Mouse (Mus musculus) heart, embryonic 10.5 days (tissue): ENCODE measurements around the gene Tubg1. TPM values are rescaled to one million over a fixed set of nuclear protein-coding genes. Genes with fewer than 3 reads are reported as not detected.

Experiments
- DNase-seq: peaks from one replicate; pipeline ENCODE4 v3.0.0-alpha.2; 2017; ENCODE audit warnings: low spot score
- H3K27ac ChIP-seq: fragments of 300-500 bp; sonication (generic); 2 replicates; pipeline ENCODE4 v1.5.1; 2016; ENCODE audit warnings: mild to moderate bottlenecking
- H3K27me3 ChIP-seq: fragments of 300-500 bp; sonication (generic); 2 replicates; pipeline ENCODE4 v1.6.1; 2016; ENCODE audit warnings: mild to moderate bottlenecking; ENCODE audit not compliant: poor library complexity, insufficient read depth, severe bottlenecking
- H3K36me3 ChIP-seq: fragments of 300-500 bp; sonication (generic); 2 replicates; pipeline ENCODE4 v1.6.1; 2016; ENCODE audit warnings: mild to moderate bottlenecking, moderate library complexity
- H3K4me1 ChIP-seq: fragments of 300-500 bp; sonication (generic); 2 replicates; pipeline ENCODE4 v1.6.1; 2016; ENCODE audit warnings: mild to moderate bottlenecking
- H3K4me3 ChIP-seq: fragments of 300-500 bp; sonication (generic); 2 replicates; pipeline ENCODE4 v1.5.1; 2016; ENCODE audit warnings: mild to moderate bottlenecking, moderate library complexity
- H3K9me3 ChIP-seq: fragments of 300-500 bp; sonication (generic); 2 replicates; pipeline ENCODE4 v1.6.1; 2016; ENCODE audit warnings: mild to moderate bottlenecking, moderate library complexity
- WGBS: fragments of 180-500 bp; shearing (Covaris S2); methylation state at CpG from one replicate; pipeline ENCODE4 v1.1.7; 2016; 5-methylcytosine and 5-hydroxymethylcytosine counted together
- polyA plus RNA-seq: library from polyadenylated mRNA; unstranded; fragments of >200 nt; fragmentation: Nextera tagmentation; extraction: Ambion mirVana; gene quantifications from 2 replicates; pipeline ENCODE4 v1.2.1, GENCODE M21; 2016

The Tubg1 gene
- polyA plus RNA-seq, 1 experiment from 2014 or later, result 110 TPM

DNA sequence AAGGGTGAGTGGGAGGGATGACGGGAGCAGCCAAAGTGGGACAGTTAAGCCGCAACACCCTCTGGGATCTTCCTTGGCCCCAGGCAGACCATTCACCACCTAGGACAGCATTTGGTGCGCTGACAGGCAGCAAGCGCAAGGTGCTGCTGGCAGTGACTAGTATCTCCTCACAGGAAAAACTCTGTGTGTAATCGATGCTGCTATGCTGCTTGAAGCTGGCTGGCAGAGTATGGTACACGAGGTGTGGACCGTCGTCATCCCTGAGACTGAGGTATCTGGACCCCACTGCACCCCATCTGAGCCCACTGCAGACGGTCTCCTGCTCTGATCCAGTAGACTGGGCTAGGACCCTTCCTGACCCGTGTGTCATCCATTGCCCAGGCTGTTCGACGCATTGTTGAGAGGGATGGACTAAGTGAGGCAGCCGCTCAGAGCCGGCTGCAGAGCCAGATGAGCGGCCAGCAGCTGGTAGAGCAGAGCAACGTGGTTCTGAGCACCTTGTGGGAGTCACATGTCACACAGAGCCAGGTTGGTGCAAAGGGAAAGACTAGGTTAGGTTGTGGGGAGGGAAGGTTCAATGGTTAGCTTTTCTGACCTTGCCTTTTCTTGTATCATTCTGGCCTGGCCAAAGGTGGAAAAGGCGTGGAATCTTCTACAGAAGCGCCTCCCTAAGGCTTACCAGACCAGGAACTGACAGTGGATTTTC, 34.0 kb upstream of the Tubg1 start:
- WGBS, result 91% methylated on average over 18 of the region's 18 CpGs
- H3K9me3 ChIP-seq, result no peaks in the 10 kb centered on the region
- H3K4me1 ChIP-seq, result peaks cover 60% of the 10 kb centered on the region
- peaks cover 37% of the 10 kb centered on the region for H3K36me3 ChIP-seq
- no peak overlapping the region for H3K4me3 ChIP-seq
- peak overlapping the region; percentile 92; the same call in 1 of the 2 replicates for H3K27ac ChIP-seq
- no peak for DNase-seq
- H3K27me3 ChIP-seq, result peaks cover 9% of the 10 kb centered on the region

DNA sequence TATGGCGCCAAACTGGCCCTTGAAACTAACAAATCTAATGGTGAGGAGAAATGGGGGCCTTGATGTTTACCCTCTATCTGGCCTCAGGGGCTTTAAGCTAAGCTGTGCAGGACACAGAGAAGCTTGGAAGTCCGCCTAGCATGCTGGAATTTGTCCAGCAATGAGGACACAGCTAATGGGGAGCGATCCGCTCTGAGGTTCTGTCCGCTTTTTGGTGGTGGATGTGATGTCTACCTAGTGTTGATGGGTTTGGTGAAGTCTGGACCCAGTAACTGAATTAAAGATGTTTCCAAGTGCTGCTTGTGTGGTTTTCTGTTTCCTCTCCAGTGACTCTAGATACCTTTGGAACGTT, 33.4 kb upstream of the Tubg1 start:
- Histone ChIP-seq H3K4me1 (peaks cover 60% of the 10 kb centered on the region), H3K27me3 (peaks cover 4% of the 10 kb centered on the region), H3K27ac (peak overlapping the region; percentile 92), H3K9me3 (no peaks in the 10 kb centered on the region), H3K36me3 (peaks cover 43% of the 10 kb centered on the region), H3K4me3 (peak overlapping the region; percentile 95)
- WGBS, result 81% methylated on average over 6 of the region's 6 CpGs
- DNase-seq, result no peak

DNA sequence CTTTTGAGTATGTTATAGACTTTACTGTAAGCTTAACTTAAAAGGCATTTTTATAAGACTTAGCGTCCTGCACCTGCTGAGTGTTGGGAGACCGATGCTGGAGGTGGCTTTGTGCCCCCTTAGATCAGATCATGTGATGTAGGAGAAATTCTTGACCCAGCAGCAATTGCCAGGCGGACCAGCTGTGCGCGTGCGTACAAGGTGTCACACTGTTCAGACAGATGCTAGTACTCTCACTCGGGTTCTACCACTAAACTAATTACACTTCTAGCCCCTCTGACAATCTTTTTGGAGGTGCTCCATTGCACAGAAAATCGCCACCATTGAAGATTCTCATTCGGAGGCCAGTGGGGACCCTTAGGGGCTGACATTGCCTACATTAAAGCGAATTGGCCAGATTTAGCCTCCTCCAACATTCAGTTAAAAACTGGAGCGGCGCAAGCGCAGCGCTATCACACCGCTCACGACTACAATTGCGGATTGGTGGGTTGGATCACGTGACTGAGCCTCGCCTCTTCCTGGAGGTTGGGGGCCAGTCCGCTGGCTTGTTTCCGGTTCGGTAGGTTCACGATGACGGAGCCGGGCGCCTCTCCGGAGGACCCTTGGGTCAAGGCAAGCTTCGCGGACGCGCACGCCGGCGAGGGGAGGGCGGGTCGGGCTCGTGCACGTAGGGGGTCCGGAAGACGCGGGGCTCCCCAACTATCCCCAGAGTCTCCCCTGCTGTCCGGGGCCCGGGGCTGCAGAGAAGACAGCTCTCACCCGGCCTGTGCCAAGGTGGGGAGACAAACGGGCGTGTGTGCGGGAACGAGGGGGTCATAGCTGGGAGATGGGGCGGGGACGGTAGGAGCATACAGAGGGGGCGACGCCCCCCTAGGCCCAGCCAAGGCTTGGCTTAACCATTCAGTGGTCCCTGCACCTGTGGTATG, 32.7 kb upstream of the Tubg1 start, which contains the start of gene Mlx:
TSS of gene Mlx (plus strand) at position 522 of the 926 bp plus-strand sequence.
- no peaks in the 10 kb centered on the region for H3K9me3 ChIP-seq
- H3K4me1 ChIP-seq, result peaks cover 54% of the 10 kb centered on the region
- 2% methylated on average over 52 of the region's 52 CpGs for WGBS
- peak within 1 kb of the TSS; percentile 92 for H3K27ac ChIP-seq
- peak within 1 kb of the TSS; percentile 95 for H3K4me3 ChIP-seq
- H3K36me3 ChIP-seq, result peaks cover 50% of the 10 kb centered on the region
- peak; percentile 95 for DNase-seq
- no peaks in the 10 kb centered on the region for H3K27me3 ChIP-seq

DNA sequence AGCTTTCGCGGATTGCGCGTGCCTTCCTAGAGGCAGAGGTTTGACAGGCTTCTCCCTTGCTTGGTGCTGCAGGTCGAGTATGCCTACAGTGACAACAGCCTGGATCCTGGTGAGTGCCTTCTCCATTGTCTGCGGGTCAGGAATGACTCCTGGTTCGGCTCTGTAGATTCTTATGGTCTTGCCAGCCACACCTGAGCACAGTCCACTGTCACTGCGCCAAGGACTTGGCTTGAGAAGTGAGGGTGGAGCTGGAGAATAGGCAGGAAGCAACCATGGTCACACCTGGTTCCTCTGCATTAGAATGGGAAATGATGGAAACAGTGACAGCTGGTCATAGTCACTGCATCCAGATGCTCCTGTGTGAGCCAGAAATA, 32.1 kb upstream of the Tubg1 start:
- Histone ChIP-seq H3K4me3 (peak overlapping the region; percentile 95), H3K9me3 (no peaks in the 10 kb centered on the region), H3K4me1 (peaks cover 54% of the 10 kb centered on the region), H3K36me3 (peaks cover 56% of the 10 kb centered on the region), H3K27me3 (no peaks in the 10 kb centered on the region), H3K27ac (peak overlapping the region; percentile 92)
- no peak for DNase-seq
- 10% methylated on average over 8 of the region's 8 CpGs for WGBS

DNA sequence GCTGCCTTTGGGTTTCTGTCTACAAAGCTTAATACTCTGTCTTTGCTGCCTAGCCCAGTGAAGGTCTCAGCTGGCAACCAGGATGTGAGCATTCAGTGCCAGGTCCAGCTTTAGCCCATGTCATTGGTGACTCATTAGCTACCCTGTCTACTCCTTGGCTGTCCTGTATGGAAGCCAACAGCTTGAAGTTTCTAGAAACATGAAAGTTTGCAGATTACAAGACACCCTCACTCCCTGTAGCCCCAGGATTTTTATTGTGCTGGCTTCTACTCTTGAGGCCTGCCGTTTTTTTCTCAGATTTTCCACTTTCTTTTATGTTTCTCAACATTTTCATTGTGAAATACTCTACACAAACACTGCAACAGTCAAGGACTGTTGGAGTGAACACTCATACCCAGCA, 29.8 kb upstream of the Tubg1 start:
- no peaks in the 10 kb centered on the region for H3K27me3 ChIP-seq
- no peak for DNase-seq
- 93% methylated on average over 1 of the region's 1 CpGs for WGBS
- 0 out of 2 replicates have a peak overlapping the region, but pooled peaks have one; percentile 1 for H3K4me3 ChIP-seq
- H3K9me3 ChIP-seq, result no peaks in the 10 kb centered on the region
- H3K4me1 ChIP-seq, result peaks cover 44% of the 10 kb centered on the region
- no peak overlapping the region for H3K27ac ChIP-seq
- peaks cover 67% of the 10 kb centered on the region for H3K36me3 ChIP-seq

DNA sequence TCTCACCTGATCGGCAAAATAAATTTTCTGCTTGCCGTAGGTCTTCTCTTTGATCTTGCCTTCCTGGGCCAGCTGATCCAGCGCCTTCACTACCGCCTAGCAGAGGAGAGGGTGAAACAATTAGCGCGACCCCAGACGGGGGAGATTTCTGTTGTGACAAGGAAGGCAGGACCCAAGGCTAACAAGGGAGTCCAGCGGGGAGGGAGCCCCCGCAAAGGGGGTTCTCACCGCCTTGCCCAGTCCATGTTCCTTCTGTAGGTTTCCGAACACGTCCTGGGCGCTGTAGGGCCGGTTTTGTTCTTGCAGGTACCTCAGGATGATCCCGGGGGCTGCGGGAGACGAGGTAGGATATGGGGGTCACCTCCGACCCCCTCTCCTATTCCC, 24.8 kb upstream of the Tubg1 start:
- no peaks in the 10 kb centered on the region for H3K9me3 ChIP-seq
- peak overlapping the region; percentile 94 for H3K27ac ChIP-seq
- DNase-seq, result no peak
- H3K36me3 ChIP-seq, result peaks cover 74% of the 10 kb centered on the region
- H3K4me3 ChIP-seq, result peak overlapping the region; percentile 83
- peaks cover 21% of the 10 kb centered on the region for H3K4me1 ChIP-seq
- WGBS, result under 1% methylated on average over 18 of the region's 18 CpGs
- H3K27me3 ChIP-seq, result no peaks in the 10 kb centered on the region

DNA sequence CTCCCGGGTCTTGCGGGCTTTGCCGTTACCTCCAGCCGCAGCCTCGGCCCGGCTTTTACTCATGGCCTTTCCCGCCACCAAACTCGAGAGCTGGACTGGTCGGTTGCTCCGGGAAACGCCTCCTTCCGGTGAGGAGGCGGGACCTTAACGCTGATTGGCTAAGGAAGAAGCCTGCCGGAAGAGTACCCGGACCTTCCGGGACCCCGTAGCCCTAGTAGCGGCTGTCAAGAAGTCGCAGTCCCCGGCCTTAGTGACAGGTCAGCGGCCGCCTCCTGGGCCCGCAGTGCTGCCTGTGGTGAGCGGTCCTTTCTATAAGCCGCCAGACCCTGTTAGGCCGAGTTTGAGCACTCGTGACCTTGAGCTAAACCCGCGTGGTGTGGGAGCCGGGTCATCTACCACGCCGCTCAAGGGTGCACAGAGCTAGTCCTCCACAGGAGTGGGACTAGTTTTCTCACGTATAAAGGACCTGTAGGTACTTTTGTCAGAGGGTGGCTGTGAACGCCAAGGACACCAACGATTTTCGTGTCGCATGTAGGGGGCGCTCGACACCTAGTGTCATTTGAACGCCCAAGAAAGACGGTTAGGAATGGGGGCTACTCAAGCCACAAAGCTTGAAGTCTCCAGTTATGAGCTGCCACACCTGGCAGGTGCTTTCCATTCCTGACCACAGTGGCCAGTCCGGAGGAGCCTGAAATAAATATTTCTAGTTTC, 24.3 kb upstream of the Tubg1 start, which contains the start of gene Psmc3ip:
TSS of gene Psmc3ip (minus strand) at position 123 of the 711 bp plus-strand sequence.
- peak within 1 kb of the TSS; percentile 94 for H3K27ac ChIP-seq

DNA sequence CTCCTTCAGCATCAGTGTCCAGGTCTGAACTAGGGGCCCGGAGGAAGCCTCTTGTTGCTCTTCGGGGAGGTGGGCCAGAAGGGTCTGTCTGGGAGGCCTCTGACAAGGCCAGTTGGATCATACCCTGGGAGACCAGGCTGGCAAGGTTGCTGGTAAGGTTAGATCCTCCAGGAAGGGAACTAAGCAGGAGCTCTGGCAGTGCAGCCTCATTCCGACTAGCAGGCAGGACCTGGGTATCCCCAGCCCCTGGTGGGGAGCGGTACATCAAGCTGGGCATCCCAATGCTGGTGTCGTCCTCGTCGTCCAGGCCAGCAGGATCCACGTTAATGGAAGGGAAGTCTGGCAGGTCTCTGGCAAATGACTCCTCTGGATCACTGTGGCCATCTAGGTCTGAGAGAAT, 21.5 kb upstream of the Tubg1 start:
- no peaks in the 10 kb centered on the region for H3K27me3 ChIP-seq
- no peak overlapping the region for H3K4me3 ChIP-seq
- no peaks in the 10 kb centered on the region for H3K9me3 ChIP-seq
- 95% methylated on average over 8 of the region's 8 CpGs for WGBS
- DNase-seq, result no peak
- peaks cover 71% of the 10 kb centered on the region for H3K36me3 ChIP-seq
- no peak overlapping the region for H3K27ac ChIP-seq
- H3K4me1 ChIP-seq, result peaks cover 21% of the 10 kb centered on the region

More for the DNA sequence above, 24.3 kb upstream of the Tubg1 start, which contains the start of gene Psmc3ip:
- peaks cover 21% of the 10 kb centered on the region for H3K4me1 ChIP-seq
- H3K27me3 ChIP-seq, result no peaks in the 10 kb centered on the region
- peak; percentile 98 for DNase-seq
- H3K36me3 ChIP-seq, result peaks cover 74% of the 10 kb centered on the region
- H3K9me3 ChIP-seq, result no peaks in the 10 kb centered on the region
- WGBS, result under 1% methylated on average over 43 of the region's 43 CpGs
- peak within 1 kb of the TSS; percentile 83 for H3K4me3 ChIP-seq

DNA sequence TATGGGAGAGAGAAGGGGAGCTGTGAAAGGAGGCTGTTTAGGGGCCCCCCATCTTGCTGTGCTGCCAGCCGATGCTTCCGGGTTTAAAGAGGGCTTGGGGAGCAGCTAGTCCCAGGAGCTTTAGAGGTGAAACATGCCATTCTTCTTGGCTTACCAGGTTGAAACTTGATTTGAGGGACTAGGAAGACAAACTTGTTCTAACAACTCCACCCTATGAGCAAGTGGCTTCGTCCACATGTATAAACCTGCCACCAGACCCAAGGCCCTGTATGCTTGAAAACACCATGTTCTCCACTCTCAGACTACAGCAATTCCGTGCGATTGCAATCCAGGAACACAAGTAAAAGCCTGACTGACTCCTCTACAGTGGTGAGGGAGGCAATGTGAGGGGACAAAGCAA, 16.7 kb upstream of the Tubg1 start:
- Histone ChIP-seq H3K9me3 (no peaks in the 10 kb centered on the region), H3K27me3 (no peaks in the 10 kb centered on the region), H3K36me3 (peaks cover 71% of the 10 kb centered on the region), H3K4me1 (no peaks in the 10 kb centered on the region), H3K4me3 (no peak overlapping the region), H3K27ac (no peak overlapping the region)
- WGBS, result 88% methylated on average over 5 of the region's 5 CpGs
- no peak for DNase-seq

DNA sequence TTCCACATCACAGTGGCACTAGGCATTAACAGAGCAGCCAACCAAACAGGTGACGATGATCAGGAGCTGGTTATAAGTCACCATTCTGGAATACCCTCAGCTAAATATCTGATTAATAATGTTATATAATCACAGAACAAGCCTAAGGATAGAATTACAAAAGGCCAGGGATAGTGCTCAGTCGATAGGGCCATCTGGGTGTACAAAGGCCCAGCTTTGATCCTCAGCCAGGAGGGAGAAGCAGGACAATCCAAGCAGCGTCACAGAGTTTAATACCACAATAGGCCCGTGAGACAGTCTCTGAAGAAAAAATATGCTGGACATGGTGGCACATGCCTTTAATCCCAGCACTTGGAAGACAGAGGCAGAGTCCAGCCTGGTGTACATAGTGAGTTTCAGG, 10.4 kb upstream of the Tubg1 start:
- no peak for DNase-seq
- 91% methylated on average over 4 of the region's 4 CpGs for WGBS
- no peak overlapping the region for H3K27ac ChIP-seq
- H3K4me3 ChIP-seq, result no peak overlapping the region
- no peaks in the 10 kb centered on the region for H3K9me3 ChIP-seq
- H3K36me3 ChIP-seq, result peaks cover 30% of the 10 kb centered on the region
- H3K27me3 ChIP-seq, result no peaks in the 10 kb centered on the region
- no peaks in the 10 kb centered on the region for H3K4me1 ChIP-seq

DNA sequence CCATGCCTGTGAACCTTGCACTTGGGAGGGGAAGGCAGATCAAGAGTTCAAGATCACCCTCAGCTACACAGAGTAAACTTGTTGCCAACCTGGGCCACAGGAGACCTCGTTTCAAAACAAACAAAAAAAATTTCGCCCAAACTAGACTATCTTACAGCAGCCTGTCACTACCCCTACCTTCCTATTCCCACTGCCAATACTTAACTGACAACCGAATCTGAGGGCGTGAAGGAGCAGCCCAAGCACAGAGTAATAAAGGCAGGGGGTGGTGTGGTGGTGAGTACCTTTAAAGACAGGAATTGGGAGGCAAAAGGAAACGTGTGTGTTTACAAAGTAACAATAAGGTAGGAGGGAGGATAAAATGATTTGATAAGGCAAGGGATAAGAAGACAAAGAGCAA, 9.0 kb upstream of the Tubg1 start:
- Histone ChIP-seq H3K4me1 (peaks cover 3% of the 10 kb centered on the region; the same call in 1 of the 2 replicates), H3K27me3 (no peaks in the 10 kb centered on the region), H3K27ac (no peak overlapping the region), H3K9me3 (no peaks in the 10 kb centered on the region), H3K4me3 (no peak overlapping the region), H3K36me3 (peaks cover 19% of the 10 kb centered on the region; the same call in 1 of the 2 replicates)
- WGBS, result 61% methylated on average over 5 of the region's 5 CpGs
- DNase-seq, result no peak

DNA sequence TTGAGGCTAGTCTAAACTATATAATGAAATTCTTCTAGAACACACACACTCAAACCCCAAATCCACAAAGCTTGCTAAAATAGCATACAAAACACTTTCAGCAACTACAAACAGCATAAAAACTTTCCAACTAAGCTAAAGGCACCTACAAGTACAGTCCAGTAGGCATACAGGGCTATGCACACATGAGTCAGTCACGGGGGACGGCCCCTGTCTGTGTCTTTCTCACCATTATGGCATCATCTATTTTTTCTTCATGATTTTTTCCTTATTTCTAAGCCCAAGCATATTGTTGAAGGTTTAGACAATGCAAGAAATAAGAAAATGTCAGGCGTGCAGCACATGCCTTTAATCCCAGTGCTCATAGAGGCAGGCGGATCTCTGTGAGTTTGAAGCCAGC, 8.6 kb upstream of the Tubg1 start:
- DNase-seq, result no peak
- Histone ChIP-seq H3K27ac (no peak overlapping the region), H3K4me1 (peaks cover 5% of the 10 kb centered on the region; the same call in 1 of the 2 replicates), H3K9me3 (no peaks in the 10 kb centered on the region), H3K36me3 (peaks cover 17% of the 10 kb centered on the region; the same call in 1 of the 2 replicates), H3K27me3 (no peaks in the 10 kb centered on the region), H3K4me3 (no peak overlapping the region)
- 92% methylated on average over 4 of the region's 4 CpGs for WGBS
